Mouse (Mus musculus): Measurements from ENCODE around the gene Nrd1. TPM values are rescaled to one million over a fixed set of nuclear protein-coding genes. Genes with fewer than 3 reads are reported as not detected.

Gene Nrd1
- polyA plus RNA-seq, 1 experiment from 2014 or later = 73.1 TPM

GRCm38 (mm10) chr4:109078941-109079340 is 78.5 kb downstream of the Nrd1 start:
- DNase-seq (ENCODE audit: extremely low spot score, low spot score) = no peak
- no peak overlapping the region for H3K4me3 ChIP-seq
- H3K36me3 ChIP-seq (replicated peaks) = peaks cover 43% of the 10 kb centered on the region
- H3K4me1 ChIP-seq = peaks cover 2% of the 10 kb centered on the region
- H3K27me3 ChIP-seq (ENCODE audit: poor library complexity, severe bottlenecking) = no peaks in the 10 kb centered on the region
- H3K9me3 ChIP-seq = no peaks in the 10 kb centered on the region
- H3K27ac ChIP-seq = no peak overlapping the region
- WGBS = 92% methylated on average over 7 of the region's 7 CpGs

DNA sequence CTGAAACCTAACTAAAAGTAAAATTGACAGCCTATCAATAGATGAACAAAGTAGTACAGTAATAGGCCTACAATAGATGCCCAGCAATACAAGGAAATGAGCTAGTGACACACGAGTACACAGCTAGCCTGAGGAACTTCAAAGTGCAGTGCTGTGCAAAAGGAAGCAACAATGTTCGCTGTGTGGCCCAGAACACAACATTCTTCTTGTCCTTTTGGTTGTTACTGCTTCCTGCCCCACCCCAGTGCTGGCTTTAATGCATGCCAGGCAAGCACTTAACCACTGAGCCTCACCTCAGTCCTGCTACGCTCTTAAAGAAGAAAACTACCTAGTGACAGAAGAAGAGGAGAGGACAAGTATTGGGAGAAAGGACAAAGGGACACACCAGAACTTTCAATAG is 79.2 kb downstream of the Nrd1 start:
- H3K4me1 ChIP-seq = peaks cover 5% of the 10 kb centered on the region
- no peak for DNase-seq (ENCODE audit: extremely low spot score, low spot score)
- peaks cover 45% of the 10 kb centered on the region for H3K36me3 ChIP-seq (replicated peaks)
- no peaks in the 10 kb centered on the region for H3K9me3 ChIP-seq
- 80% methylated on average over 3 of the region's 3 CpGs for WGBS
- H3K4me3 ChIP-seq = no peak overlapping the region
- H3K27me3 ChIP-seq (ENCODE audit: poor library complexity, severe bottlenecking) = no peaks in the 10 kb centered on the region
- H3K27ac ChIP-seq = no peak overlapping the region

GRCm38 (mm10) chr4:109080118-109080517 is 79.7 kb downstream of the Nrd1 start:
- Histone ChIP-seq H3K4me3 (no peak overlapping the region), H3K27me3 (ENCODE audit: poor library complexity, severe bottlenecking) (no peaks in the 10 kb centered on the region), H3K27ac (no peak overlapping the region), H3K4me1 (peaks cover 5% of the 10 kb centered on the region), H3K9me3 (no peaks in the 10 kb centered on the region), H3K36me3 (replicated peaks) (peaks cover 45% of the 10 kb centered on the region)
- WGBS = 82% methylated on average over 5 of the region's 5 CpGs
- DNase-seq (ENCODE audit: extremely low spot score, low spot score) = no peak

DNA sequence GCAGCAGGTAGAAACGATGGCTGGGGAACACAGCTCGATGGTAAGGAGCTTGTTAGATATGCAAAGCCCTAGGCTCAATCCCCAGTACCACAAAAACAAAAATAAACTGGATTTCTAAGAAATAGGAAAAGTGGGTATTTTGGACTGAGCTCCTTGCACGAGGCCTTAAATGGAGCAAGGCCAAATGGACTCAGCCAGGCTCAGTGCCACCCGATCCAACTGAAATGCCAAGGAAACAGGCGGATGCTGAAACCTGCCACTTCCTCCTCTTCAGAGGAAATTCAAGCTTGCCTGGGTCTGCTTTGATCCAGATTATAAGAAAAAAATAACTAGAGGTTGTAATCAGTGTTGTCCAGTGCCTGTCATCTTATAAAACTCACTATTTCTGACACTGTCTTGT is 88.7 kb downstream of the Nrd1 start:
- H3K36me3 ChIP-seq (replicated peaks) = peaks cover 3% of the 10 kb centered on the region
- no peak overlapping the region for H3K4me3 ChIP-seq
- DNase-seq (ENCODE audit: extremely low spot score, low spot score) = no peak
- no peaks in the 10 kb centered on the region for H3K9me3 ChIP-seq
- H3K27me3 ChIP-seq (ENCODE audit: poor library complexity, severe bottlenecking) = no peaks in the 10 kb centered on the region
- H3K4me1 ChIP-seq = peaks cover under 1% of the 10 kb centered on the region; the same call in 1 of the 2 replicates
- H3K27ac ChIP-seq = no peak overlapping the region
- 94% methylated on average over 5 of the region's 5 CpGs for WGBS

DNA sequence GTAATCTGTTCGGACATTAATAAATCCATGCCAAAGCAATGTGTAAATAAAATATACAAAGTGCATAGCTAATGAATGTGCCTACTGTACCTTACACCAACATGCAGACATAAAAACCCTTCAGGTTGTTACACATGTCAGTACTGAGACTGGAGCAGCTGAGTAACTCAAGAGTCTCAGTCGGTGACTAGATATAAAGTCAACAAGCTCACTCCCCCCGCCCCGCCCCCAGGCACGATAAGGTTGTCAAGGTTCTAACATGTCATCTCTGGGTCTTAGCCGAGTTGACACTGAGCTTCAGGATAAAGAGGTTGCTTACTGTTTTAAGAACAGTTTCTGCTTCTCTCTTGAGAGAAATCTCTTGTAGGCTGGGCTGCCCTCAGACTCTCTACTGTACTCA is 89.5 kb downstream of the Nrd1 start:
- Histone ChIP-seq H3K4me3 (no peak overlapping the region), H3K27me3 (ENCODE audit: poor library complexity, severe bottlenecking) (no peaks in the 10 kb centered on the region), H3K4me1 (no peaks in the 10 kb centered on the region), H3K36me3 (replicated peaks) (peaks cover 3% of the 10 kb centered on the region), H3K27ac (no peak overlapping the region), H3K9me3 (no peaks in the 10 kb centered on the region)
- DNase-seq (ENCODE audit: extremely low spot score, low spot score) = no peak
- WGBS = 91% methylated on average over 6 of the region's 6 CpGs

DNA sequence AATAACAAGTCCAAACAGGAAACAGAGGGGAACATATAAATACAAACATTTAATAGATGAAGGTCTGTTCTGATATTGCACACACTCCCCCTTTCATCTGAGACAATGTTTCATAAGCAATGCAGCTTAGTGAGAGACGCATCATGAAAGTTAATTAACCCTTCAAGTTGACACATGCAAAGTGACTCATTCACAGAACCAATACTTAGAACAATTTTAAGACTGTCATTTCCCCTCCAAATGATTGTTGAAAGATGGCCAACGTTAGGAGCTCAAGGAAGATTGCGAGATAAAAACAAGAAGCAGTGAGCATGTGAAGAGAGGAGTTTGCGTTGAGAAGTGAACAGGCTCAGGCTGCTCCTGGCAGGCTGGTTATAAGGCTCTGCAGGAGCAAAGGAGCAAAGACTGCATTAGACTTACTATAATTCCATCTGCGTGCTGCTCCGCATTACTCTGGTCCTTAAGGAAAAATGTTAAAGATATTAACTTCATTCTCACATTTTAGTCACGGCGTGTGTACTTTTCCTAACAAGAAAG is 90.9 kb downstream of the Nrd1 start:
- Histone ChIP-seq H3K4me3 (no peak overlapping the region), H3K27me3 (ENCODE audit: poor library complexity, severe bottlenecking) (no peaks in the 10 kb centered on the region), H3K27ac (no peak overlapping the region), H3K4me1 (no peaks in the 10 kb centered on the region), H3K36me3 (replicated peaks) (no peaks in the 10 kb centered on the region), H3K9me3 (no peaks in the 10 kb centered on the region)
- DNase-seq (ENCODE audit: extremely low spot score, low spot score) = no peak
- 91% methylated on average over 8 of the region's 8 CpGs for WGBS

GRCm38 (mm10) chr4:109092344-109092743 is 91.9 kb downstream of the Nrd1 start:
- 93% methylated on average over 5 of the region's 5 CpGs for WGBS
- Histone ChIP-seq H3K4me1 (no peaks in the 10 kb centered on the region), H3K27ac (no peak overlapping the region), H3K4me3 (no peak overlapping the region), H3K27me3 (ENCODE audit: poor library complexity, severe bottlenecking) (no peaks in the 10 kb centered on the region), H3K9me3 (no peaks in the 10 kb centered on the region), H3K36me3 (replicated peaks) (no peaks in the 10 kb centered on the region)
- no peak for DNase-seq (ENCODE audit: extremely low spot score, low spot score)

DNA sequence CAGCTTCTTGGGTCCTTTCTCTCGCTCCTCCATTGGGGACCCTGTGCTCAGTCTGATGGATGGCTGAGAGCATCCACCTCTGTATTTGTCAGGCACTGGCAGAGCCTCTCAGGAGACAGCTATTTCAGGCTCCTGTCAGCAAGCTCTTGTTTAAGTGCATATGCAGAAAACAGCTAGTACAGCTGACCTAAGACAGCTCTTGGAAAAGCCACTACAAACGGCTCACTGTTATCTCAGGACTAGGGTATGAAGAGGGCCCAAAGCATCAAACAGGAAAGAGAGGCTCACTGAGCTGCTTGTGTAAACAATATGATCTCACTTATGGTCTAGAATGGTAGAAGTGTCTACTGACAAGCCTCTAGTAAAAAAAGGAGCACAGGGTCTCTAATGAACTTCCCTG is 93.8 kb downstream of the Nrd1 start:
- H3K4me1 ChIP-seq = no peaks in the 10 kb centered on the region
- H3K27me3 ChIP-seq (ENCODE audit: poor library complexity, severe bottlenecking) = no peaks in the 10 kb centered on the region
- no peak overlapping the region for H3K4me3 ChIP-seq
- H3K36me3 ChIP-seq (replicated peaks) = no peaks in the 10 kb centered on the region
- no peak for DNase-seq (ENCODE audit: extremely low spot score, low spot score)
- 85% methylated on average over 2 of the region's 2 CpGs for WGBS
- no peak overlapping the region for H3K27ac ChIP-seq
- no peaks in the 10 kb centered on the region for H3K9me3 ChIP-seq

DNA sequence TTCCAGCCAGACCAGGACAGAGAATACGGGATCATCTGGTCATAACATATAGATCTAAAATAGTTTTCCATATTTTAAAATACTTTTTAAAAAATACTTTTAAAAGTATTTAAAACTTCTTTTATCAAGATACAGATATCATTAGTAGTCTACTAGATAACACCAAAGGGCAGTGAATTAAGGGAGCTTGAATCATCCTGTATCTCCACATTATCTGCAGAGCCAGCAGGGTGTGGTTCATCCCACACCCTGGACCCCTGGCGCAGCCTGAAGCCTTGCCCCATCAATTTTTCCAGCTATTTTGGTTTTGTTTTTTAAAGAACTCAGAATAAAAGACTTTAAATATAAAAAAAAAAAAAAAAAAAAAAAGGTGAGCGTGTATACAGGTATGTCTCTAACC is 98.4 kb downstream of the Nrd1 start:
- Histone ChIP-seq H3K27ac (no peak overlapping the region), H3K27me3 (ENCODE audit: poor library complexity, severe bottlenecking) (no peaks in the 10 kb centered on the region), H3K4me3 (no peak overlapping the region), H3K36me3 (replicated peaks) (peaks cover 12% of the 10 kb centered on the region), H3K9me3 (no peaks in the 10 kb centered on the region), H3K4me1 (no peaks in the 10 kb centered on the region)
- 92% methylated on average over 3 of the region's 3 CpGs for WGBS
- no peak for DNase-seq (ENCODE audit: extremely low spot score, low spot score)

GRCm38 (mm10) chr4:109102574-109102973 is 102.1 kb downstream of the Nrd1 start:
- no peak overlapping the region for H3K27ac ChIP-seq
- H3K36me3 ChIP-seq (replicated peaks) = peaks cover 12% of the 10 kb centered on the region
- no peak for DNase-seq (ENCODE audit: extremely low spot score, low spot score)
- no peaks in the 10 kb centered on the region for H3K9me3 ChIP-seq
- no peaks in the 10 kb centered on the region for H3K4me1 ChIP-seq
- H3K27me3 ChIP-seq (ENCODE audit: poor library complexity, severe bottlenecking) = no peaks in the 10 kb centered on the region
- WGBS = 89% methylated on average over 5 of the region's 5 CpGs
- no peak overlapping the region for H3K4me3 ChIP-seq

- H3K27me3 ChIP-seq (ENCODE audit: poor library complexity, severe bottlenecking) = no peaks in the 10 kb centered on the region
- H3K36me3 ChIP-seq (replicated peaks) = peaks cover 12% of the 10 kb centered on the region
- WGBS = 90% methylated on average over 9 of the region's 9 CpGs
Measured at GRCm38 (mm10) chr4:109103145-109103883, 102.9 kb downstream of the Nrd1 start.

GRCm38 (mm10) chr4:109105254-109105653 is 104.8 kb downstream of the Nrd1 start:
- no peaks in the 10 kb centered on the region for H3K9me3 ChIP-seq
- H3K36me3 ChIP-seq (replicated peaks) = peaks cover 11% of the 10 kb centered on the region
- no peak overlapping the region for H3K4me3 ChIP-seq
- no peak for DNase-seq (ENCODE audit: extremely low spot score, low spot score)
- no peaks in the 10 kb centered on the region for H3K27me3 ChIP-seq (ENCODE audit: poor library complexity, severe bottlenecking)
- no peaks in the 10 kb centered on the region for H3K4me1 ChIP-seq
- H3K27ac ChIP-seq = no peak overlapping the region

More at GRCm38 (mm10) chr4:109103145-109103883, 102.9 kb downstream of the Nrd1 start:
- Histone ChIP-seq H3K9me3 (no peaks in the 10 kb centered on the region), H3K4me3 (no peak overlapping the region), H3K4me1 (no peaks in the 10 kb centered on the region), H3K27ac (no peak overlapping the region)
- no peak for DNase-seq (ENCODE audit: extremely low spot score, low spot score)

DNA sequence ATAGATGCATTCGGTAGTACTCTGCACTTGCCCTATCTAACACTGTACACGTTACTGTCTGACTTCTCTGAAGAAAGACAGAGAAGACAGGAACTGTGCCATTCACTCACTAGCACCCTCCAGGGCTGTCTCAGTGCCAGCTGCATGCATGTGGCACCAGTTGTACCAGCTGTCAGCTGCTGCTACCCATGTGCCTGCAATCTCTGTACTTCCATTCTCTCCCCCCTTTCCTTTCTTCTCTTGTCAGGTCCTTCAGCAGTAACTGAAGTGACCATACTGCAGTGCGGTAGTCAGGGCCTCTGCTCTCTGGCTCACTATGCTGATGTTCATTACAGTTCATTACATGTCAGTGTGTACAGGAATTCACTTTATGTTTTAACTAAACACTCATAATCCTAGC is 105.6 kb downstream of the Nrd1 start:
- DNase-seq (ENCODE audit: extremely low spot score, low spot score) = no peak
- H3K36me3 ChIP-seq (replicated peaks) = peaks cover 6% of the 10 kb centered on the region
- no peaks in the 10 kb centered on the region for H3K4me1 ChIP-seq
- no peaks in the 10 kb centered on the region for H3K9me3 ChIP-seq
- WGBS = 87% methylated on average over 3 of the region's 3 CpGs
- H3K4me3 ChIP-seq = no peak overlapping the region
- H3K27me3 ChIP-seq (ENCODE audit: poor library complexity, severe bottlenecking) = no peaks in the 10 kb centered on the region
- no peak overlapping the region for H3K27ac ChIP-seq
